Mouse (Mus musculus) olfactory bulb, adult 2 months (tissue): ENCODE measurements around the gene Rae1.

Source experiments
- CTCF ChIP-seq: fragments of 200-500 bp; IDR thresholded peaks from 2 replicates; pipeline ENCODE4 v1.5.1; 2012; ENCODE audit warnings: low read depth, mild to moderate bottlenecking, low read length, moderate library complexity; ENCODE audit not compliant: insufficient read depth
- POLR2A ChIP-seq: fragments of 200-500 bp; IDR thresholded peaks from 2 replicates; pipeline ENCODE4 v1.6.1; 2012; ENCODE audit warnings: mild to moderate bottlenecking, low read depth, low read length, moderate library complexity; ENCODE audit not compliant: insufficient read depth

- TF ChIP-seq POLR2A (no peak), CTCF (no peak)
Observed at GRCm38 (mm10) chr2:173058263-173058662, 58.3 kb downstream of the Rae1 start.
